Mouse (Mus musculus): ENCODE data around the gene Foxn3. TPM values are rescaled to one million over a fixed set of nuclear protein-coding genes. Genes with fewer than 3 reads are reported as not detected.

Gene Foxn3
- polyA plus RNA-seq, 1 experiment from 2014 or later: 90.2 TPM

GRCm38 (mm10) chr12:99515481-99515880, 47.9 kb downstream of the Foxn3 start:
- H3K27me3 ChIP-seq: no peaks in the 10 kb centered on the region
- no peak overlapping the region for H3K27ac ChIP-seq
- H3K9me3 ChIP-seq (replicated peaks): no peaks in the 10 kb centered on the region
- peaks cover 16% of the 10 kb centered on the region for H3K4me1 ChIP-seq
- no peaks in the 10 kb centered on the region for H3K36me3 ChIP-seq
- 93% methylated on average over 3 of the region's 3 CpGs for WGBS
- H3K4me3 ChIP-seq: no peak overlapping the region
- no peak overlapping the region for H3K4me2 ChIP-seq (replicated peaks)
- no peak for ATAC-seq (ENCODE audit: low FRiP score)
- no peak overlapping the region for H3K9ac ChIP-seq

GRCm38 (mm10) chr12:99511644-99512043, 51.7 kb downstream of the Foxn3 start:
- Histone ChIP-seq H3K4me3 (no peak overlapping the region), H3K9ac (no peak overlapping the region), H3K9me3 (replicated peaks) (no peaks in the 10 kb centered on the region), H3K4me1 (0 out of 2 replicates have a peak, but pooled peaks cover 2% of the 10 kb centered on the region), H3K36me3 (no peaks in the 10 kb centered on the region), H3K27me3 (no peaks in the 10 kb centered on the region), H3K4me2 (replicated peaks) (no peak overlapping the region), H3K27ac (no peak overlapping the region)
- no peak for ATAC-seq (ENCODE audit: low FRiP score)
- 88% methylated on average over 5 of the region's 5 CpGs for WGBS

GRCm38 (mm10) chr12:99510759-99511158, 52.6 kb downstream of the Foxn3 start:
- WGBS: 47% methylated on average over 5 of the region's 5 CpGs
- Histone ChIP-seq H3K4me1 (0 out of 2 replicates have a peak, but pooled peaks cover 2% of the 10 kb centered on the region), H3K4me2 (replicated peaks) (no peak overlapping the region), H3K9ac (no peak overlapping the region), H3K27ac (no peak overlapping the region), H3K9me3 (replicated peaks) (no peaks in the 10 kb centered on the region), H3K27me3 (no peaks in the 10 kb centered on the region), H3K4me3 (no peak overlapping the region), H3K36me3 (no peaks in the 10 kb centered on the region)
- no peak for ATAC-seq (ENCODE audit: low FRiP score)

GRCm38 (mm10) chr12:99502225-99502624, 61.2 kb downstream of the Foxn3 start:
- H3K36me3 ChIP-seq: no peaks in the 10 kb centered on the region
- H3K4me1 ChIP-seq: peaks cover 15% of the 10 kb centered on the region
- H3K9me3 ChIP-seq (replicated peaks): no peaks in the 10 kb centered on the region
- no peaks in the 10 kb centered on the region for H3K27me3 ChIP-seq
- H3K4me2 ChIP-seq (replicated peaks): no peak overlapping the region
- H3K9ac ChIP-seq: no peak overlapping the region
- ATAC-seq (ENCODE audit: low FRiP score): no peak
- H3K27ac ChIP-seq: no peak overlapping the region
- no peak overlapping the region for H3K4me3 ChIP-seq
- WGBS: 93% methylated on average over 4 of the region's 4 CpGs

- peaks cover 15% of the 10 kb centered on the region for H3K4me1 ChIP-seq
- H3K27ac ChIP-seq: no peak overlapping the region
- H3K27me3 ChIP-seq: no peaks in the 10 kb centered on the region
- no peak overlapping the region for H3K9ac ChIP-seq
- WGBS: 37% methylated on average over 9 of the region's 9 CpGs
- H3K4me2 ChIP-seq (replicated peaks): peak overlapping the region; percentile 40
- ATAC-seq (ENCODE audit: low FRiP score): peak; percentile 67; the same call in 1 of the 2 replicates
- peaks cover 2% of the 10 kb centered on the region; the same call in 1 of the 2 replicates for H3K9me3 ChIP-seq (replicated peaks)
- H3K4me3 ChIP-seq: no peak overlapping the region
- H3K36me3 ChIP-seq: no peaks in the 10 kb centered on the region; the same call in 1 of the 2 replicates
Measured at GRCm38 (mm10) chr12:99498978-99499694, 64.2 kb downstream of the Foxn3 start.

GRCm38 (mm10) chr12:99498189-99498977, 65.0 kb downstream of the Foxn3 start:
- Histone ChIP-seq H3K4me2 (replicated peaks) (peak overlapping the region; percentile 40), H3K27ac (peak overlapping the region; percentile 76), H3K36me3 (no peaks in the 10 kb centered on the region; the same call in 1 of the 2 replicates), H3K27me3 (no peaks in the 10 kb centered on the region), H3K9ac (0 out of 2 replicates have a peak overlapping the region, but pooled peaks have one; percentile 23), H3K4me3 (peak overlapping the region; percentile 10; the same call in 1 of the 2 replicates), H3K4me1 (peaks cover 15% of the 10 kb centered on the region), H3K9me3 (replicated peaks) (peaks cover 5% of the 10 kb centered on the region; the same call in 1 of the 2 replicates)
- ATAC-seq (ENCODE audit: low FRiP score): peak; percentile 74
- 33% methylated on average over 18 of the region's 18 CpGs for WGBS

GRCm38 (mm10) chr12:99496945-99497344, 66.4 kb downstream of the Foxn3 start:
- 82% methylated on average over 3 of the region's 3 CpGs for WGBS
- H3K4me3 ChIP-seq: no peak overlapping the region
- ATAC-seq (ENCODE audit: low FRiP score): no peak
- no peaks in the 10 kb centered on the region for H3K27me3 ChIP-seq
- H3K4me2 ChIP-seq (replicated peaks): no peak overlapping the region
- H3K9me3 ChIP-seq (replicated peaks): peaks cover 5% of the 10 kb centered on the region; the same call in 1 of the 2 replicates
- no peaks in the 10 kb centered on the region; the same call in 1 of the 2 replicates for H3K36me3 ChIP-seq
- H3K27ac ChIP-seq: no peak overlapping the region
- peaks cover 15% of the 10 kb centered on the region for H3K4me1 ChIP-seq
- no peak overlapping the region for H3K9ac ChIP-seq

GRCm38 (mm10) chr12:99490216-99490615, 73.2 kb downstream of the Foxn3 start:
- Histone ChIP-seq H3K4me2 (replicated peaks) (no peak overlapping the region), H3K9ac (no peak overlapping the region), H3K9me3 (replicated peaks) (peaks cover 5% of the 10 kb centered on the region; the same call in 1 of the 2 replicates), H3K36me3 (no peaks in the 10 kb centered on the region; the same call in 1 of the 2 replicates), H3K4me1 (no peaks in the 10 kb centered on the region), H3K27me3 (no peaks in the 10 kb centered on the region), H3K4me3 (no peak overlapping the region), H3K27ac (no peak overlapping the region)
- 87% methylated on average over 6 of the region's 6 CpGs for WGBS
- no peak for ATAC-seq (ENCODE audit: low FRiP score)

- Histone ChIP-seq H3K36me3 (no peaks in the 10 kb centered on the region; the same call in 1 of the 2 replicates), H3K4me3 (no peak overlapping the region), H3K9ac (no peak overlapping the region), H3K4me1 (no peaks in the 10 kb centered on the region), H3K27me3 (no peaks in the 10 kb centered on the region), H3K27ac (no peak overlapping the region), H3K9me3 (replicated peaks) (0 out of 2 replicates have a peak, but pooled peaks cover 2% of the 10 kb centered on the region), H3K4me2 (replicated peaks) (no peak overlapping the region)
- ATAC-seq (ENCODE audit: low FRiP score): no peak
- 85% methylated on average over 4 of the region's 4 CpGs for WGBS
Measured at GRCm38 (mm10) chr12:99489001-99489592, 74.3 kb downstream of the Foxn3 start.

GRCm38 (mm10) chr12:99480372-99480771, 83.0 kb downstream of the Foxn3 start:
- WGBS: 96% methylated on average over 3 of the region's 3 CpGs
- Histone ChIP-seq H3K27me3 (no peaks in the 10 kb centered on the region), H3K36me3 (no peaks in the 10 kb centered on the region), H3K4me3 (no peak overlapping the region), H3K4me1 (no peaks in the 10 kb centered on the region), H3K4me2 (replicated peaks) (no peak overlapping the region), H3K9ac (no peak overlapping the region), H3K9me3 (replicated peaks) (peaks cover 4% of the 10 kb centered on the region; the same call in 1 of the 2 replicates), H3K27ac (no peak overlapping the region)
- ATAC-seq (ENCODE audit: low FRiP score): no peak

GRCm38 (mm10) chr12:99474176-99474575, 89.2 kb downstream of the Foxn3 start:
- Histone ChIP-seq H3K27ac (no peak overlapping the region), H3K4me3 (no peak overlapping the region), H3K9me3 (replicated peaks) (peaks cover 5% of the 10 kb centered on the region; the same call in 1 of the 2 replicates), H3K9ac (no peak overlapping the region), H3K36me3 (no peaks in the 10 kb centered on the region), H3K4me1 (peaks cover 17% of the 10 kb centered on the region; the same call in 1 of the 2 replicates), H3K4me2 (replicated peaks) (no peak overlapping the region), H3K27me3 (no peaks in the 10 kb centered on the region)
- 0 out of 2 replicates have a peak, but pooled peaks have one; percentile 16 for ATAC-seq (ENCODE audit: low FRiP score)
- 44% methylated on average over 5 of the region's 5 CpGs for WGBS

Data from hindbrain, embryonic 12.5 days (tissue).